Mouse (Mus musculus) CD4-positive helper T cell, adult 2 months (primary cell): Measurements from ENCODE around the gene Herc1.
A peak's percentile ranks its signal among the peaks of the same experiment; 100 is the strongest.
"Not testable (repeated sequence)": the region's sequence is repeated elsewhere in the genome, so short reads cannot be mapped to it uniquely, and the experiment has no call there.

Source experiments
- DNase-seq: peaks from one replicate; pipeline ENCODE4 v3.0.0-alpha.2; 2012; ENCODE audit warnings: low read depth, missing footprints, low spot score

Herc1 gene

DNA sequence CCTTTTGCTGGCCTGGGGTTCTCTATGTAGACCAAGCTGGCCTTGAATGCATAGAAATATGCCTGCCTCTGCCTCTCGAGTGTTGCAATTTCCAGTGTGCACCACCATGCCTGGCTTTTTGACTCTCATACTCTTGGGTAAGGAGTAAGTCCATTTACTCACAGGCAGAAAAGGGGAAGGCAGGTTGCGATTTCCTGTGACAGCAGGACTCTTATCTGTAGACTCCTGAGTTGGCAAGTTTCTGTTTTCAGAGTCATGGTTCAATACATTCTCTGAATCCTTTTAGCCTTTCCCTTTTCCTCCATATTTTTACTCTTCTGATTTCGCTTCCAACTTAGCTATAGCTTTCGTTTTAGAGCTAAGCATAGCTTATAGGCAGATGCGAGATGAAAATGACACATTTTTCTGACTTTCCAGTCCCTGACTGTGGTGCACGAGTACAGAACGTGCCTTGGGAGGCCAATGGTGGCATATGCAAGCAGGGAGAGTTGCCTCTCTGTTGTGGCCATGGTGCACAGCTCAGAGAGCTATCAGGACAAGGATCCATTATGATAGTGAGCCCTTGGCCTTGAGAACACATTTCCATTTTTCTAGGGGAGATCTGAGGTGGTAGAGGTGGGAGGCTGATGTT lies 2.7 kb upstream of the Herc1 start:
- DNase-seq, result no peak

DNA sequence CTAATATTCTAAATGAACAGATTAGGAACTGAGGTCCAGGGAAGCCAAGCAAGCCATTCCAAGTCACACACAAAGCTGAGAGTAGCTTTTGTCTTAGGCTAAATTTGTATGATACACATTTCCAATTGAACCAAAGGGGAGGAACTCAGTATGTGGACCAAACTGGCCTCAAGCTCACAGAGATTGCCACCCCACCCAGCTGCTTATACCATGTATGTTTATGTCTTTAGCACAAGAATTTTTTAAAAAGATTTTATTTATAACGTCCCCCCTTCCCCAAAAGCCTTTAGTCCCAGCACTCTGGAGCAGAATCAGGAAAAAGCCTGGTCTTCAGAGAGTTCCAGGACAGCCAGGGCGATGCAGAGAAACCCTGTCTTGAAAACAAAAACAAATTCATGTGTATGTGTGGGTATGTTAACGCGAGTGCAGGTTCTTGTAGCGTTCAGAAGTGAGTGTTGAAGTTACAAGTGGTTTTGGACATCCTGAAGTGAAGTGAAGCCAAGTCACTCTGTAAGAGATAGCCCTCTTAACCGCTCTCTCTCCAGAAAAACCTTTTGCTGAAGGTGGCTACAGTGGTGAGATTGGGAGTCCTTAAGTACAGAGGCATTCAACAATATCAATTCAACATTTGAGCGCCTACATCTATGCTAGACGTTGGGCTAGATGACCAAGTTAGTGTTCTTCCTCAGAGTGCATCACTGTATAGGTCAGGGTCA lies 948 bp upstream of the Herc1 start:
- DNase-seq, result no peak

DNA sequence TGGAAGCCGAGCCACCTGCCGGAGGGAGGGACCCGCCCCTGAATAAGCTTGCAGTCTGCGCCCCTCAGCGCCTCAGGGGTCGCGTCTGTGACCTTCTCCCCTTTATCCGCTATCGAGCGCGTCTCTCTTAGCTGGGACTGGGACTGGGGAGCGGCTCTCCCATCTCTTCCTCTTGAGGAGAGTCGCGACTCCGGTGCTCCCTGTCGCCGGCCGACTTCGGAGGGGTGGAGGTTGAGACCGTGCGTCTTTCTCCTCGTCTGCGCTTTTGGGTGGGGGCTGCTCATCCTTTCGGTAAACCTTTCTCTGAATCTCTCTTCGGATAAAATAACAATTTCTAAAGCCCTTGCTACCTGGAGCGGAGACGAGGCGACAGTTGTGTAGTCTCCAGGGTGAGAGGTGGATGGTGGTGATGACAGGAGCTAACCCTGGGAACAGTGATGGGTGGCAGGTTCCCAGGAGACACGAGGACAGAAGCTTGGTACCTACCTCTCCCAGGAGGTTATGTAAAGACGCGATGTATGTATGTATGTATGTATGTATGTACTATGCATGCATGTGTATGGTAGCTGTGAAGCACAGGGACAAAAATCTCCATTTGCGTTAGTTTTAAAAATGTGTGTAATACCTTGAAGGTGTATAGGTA lies 659 bp downstream of the Herc1 start:
- DNase-seq, result no peak

DNA sequence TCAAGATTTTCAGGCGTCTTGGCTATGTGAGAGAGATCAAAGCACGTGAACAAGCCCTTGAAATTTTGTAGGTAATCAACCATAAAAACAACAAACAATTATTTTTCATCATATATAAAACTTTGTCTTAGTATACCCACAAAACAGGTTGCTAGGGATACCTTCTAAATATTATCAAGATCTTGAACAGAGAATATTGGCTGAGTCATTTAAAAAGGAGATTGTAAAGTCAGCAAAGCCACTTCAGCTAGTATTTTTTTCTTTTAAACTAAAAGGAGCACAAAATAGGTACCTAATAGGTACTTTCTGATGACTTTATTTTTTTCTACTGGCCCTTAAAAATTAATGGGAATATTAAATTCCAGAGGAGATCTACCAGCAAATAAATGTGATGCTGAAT lies 2.5 kb downstream of the Herc1 start:
- no peak for DNase-seq

DNA sequence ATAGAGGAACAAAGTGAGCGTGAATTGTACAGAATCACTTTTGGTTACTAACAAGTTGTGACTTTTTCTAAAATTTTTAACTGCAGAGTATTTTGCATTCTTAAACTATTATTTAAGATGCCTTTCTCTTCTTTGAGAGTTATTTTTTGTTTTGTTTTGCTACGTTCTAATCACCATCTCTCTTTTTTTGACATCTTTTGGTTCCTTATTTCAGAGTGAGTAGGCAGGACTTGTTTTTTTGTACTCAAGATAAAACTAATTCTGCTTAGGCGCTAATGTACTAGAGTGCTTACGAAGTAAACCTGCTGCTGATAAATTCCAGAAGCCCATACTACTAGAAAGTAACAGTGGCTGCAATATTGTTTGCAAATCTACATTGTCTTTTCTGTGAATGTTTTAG lies 8.9 kb downstream of the Herc1 start:
- DNase-seq, result no peak

DNA sequence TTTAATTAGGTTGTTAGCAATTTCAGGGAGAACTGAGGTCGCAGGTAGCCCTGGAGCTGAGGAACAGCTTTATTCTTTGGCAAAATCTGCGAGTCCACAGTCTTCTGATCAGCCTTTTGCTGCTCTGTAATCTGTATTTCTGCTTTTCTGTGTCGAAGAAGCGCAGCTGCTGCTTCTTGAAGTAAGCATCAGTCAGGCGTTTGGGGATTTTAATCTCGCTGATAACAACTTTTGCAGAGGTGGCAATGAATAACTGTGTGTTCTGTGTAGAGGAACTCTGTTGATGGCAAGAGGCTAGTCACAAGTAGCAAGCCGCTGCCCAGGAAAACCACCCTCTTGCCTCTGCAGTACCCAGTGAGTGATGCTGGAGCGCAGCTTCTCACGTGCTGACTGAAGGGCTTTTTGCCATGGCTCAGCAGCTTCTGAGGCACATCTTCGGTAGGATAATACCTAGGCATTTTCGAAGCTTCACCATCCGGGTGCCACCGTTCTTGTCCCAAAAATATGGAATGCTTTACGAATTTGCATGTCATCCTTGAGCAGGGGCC lies 10.0 kb downstream of the Herc1 start:
- no peak for DNase-seq

DNA sequence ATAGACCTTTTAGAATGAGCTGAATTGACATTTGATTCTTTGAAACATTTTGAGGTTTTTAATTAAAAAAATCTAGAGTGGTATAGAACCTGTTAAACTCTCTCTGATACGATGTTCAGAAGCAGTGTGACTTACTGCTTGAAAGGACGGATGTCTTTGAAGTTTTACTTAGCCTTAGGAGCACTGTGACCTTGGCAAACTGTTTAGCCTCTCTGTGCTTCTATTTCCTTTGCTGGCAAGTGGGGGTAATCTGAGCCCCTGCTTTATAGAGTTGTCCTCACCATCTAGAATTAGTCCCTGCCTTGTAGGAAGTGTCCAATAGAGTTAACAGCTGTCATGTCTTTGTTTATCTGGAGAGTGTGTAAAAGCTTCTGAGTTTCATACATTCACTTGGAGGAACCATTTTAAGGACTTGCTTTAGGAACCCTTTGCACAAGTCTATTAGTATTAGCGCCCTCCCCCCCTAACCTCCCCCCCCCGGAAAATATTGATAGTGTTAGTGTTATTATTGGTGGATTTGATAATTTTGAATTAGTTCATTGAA lies 18.7 kb downstream of the Herc1 start:
- peak; percentile 22 for DNase-seq

DNA sequence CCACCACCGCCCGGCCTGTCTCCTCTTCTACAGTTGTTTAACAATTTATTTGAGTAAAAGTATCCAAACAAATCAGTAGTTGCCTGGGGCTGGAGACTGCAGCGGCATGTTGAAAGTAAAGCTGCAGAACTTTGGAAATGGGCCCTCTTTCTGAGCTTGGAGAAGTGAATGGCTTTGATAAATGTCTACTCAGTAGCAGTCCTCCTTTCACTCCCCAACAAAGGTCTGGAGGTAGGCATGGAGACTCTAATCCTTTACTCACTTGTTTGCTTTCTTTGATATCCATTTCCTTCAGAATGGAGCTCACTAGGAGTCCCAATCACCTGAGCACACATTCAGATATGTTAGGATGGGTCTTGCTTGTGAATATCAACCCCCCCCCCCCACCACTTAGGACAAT lies 20.1 kb downstream of the Herc1 start:
- DNase-seq, result no peak

DNA sequence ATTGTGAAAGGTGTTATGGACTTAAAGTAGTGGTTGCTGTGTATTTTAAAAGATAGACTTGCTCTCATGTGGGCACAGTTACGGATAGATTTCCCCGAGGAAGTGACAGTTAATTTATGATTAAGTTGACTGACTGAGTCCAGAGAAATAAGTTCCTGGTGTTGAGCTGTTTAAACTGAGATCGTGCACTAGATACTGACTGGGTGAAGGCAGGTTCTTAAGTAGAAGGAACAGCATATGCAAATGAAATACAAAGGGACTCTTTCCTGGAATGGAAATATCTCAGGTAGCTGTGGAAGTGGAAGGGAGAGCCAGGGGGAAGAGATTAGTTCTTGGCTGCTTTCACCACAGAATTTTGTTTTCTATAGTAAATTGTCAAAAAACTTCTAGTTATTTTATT lies 20.6 kb downstream of the Herc1 start:
- DNase-seq, result no peak

DNA sequence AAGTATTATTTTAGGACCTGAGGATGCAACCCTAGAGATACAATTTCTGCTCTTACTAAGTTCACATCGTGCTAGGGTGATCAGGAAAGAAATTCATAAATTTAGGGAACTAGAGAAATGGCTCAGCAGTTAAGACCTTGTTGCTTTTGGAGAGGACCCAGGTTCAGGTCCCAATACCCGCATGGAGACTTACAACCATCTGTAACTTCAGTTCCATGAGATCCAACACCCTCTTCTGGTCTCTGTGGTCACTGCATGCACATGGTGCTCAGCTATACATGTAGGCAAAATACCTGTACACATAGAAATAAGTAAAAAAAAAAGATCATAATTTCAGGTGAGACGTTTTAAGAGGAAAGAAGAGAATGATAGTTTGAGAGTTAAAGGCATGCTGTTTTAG lies 23.2 kb downstream of the Herc1 start:
- DNase-seq, result peak; percentile 10

DNA sequence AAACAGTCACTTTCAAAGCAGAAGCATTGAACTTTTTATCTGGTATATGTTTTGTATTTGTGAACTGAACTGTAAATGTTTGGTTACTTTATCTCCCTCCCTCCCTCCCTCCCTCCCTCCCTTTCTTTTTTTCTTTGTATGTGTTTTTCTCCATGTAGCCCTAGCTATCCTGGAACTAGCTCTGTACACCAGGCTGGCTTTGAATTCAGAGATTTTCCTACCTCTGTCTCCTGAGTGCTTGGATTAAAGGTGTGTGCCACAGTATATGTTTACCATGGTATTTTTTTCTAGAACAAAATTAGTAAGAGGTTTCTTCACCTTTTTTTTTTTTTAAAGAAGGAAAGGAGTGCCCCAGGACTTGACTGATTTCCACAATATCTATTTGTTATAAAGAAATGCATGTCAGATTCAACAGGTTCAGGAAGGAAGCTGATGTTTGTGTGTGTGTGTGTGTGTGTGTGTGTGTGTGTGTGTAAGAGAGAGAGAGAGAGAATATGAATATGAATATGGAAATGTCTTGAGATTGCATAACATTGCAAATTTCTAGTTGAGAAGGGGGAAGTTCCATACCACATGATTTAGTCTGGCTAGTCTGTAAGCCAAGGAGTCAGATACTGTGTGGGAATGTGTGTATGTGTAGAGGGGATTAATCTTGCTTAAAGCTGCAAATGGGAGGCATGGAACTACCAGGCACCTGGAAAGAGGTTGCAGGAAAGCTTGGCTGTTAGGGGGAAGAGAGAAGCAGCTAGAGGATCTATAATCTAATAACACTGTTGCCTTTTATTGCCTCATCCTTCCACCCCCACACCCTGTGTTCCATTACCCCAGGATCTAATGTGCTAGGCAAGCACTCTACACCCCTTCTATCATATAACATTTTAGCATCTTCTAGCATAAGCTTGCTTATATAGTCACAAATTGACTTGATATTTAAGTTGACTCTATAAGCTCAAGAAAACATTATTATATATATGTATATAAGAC lies 24.5 kb downstream of the Herc1 start:
- DNase-seq, result peak; percentile 10

DNA sequence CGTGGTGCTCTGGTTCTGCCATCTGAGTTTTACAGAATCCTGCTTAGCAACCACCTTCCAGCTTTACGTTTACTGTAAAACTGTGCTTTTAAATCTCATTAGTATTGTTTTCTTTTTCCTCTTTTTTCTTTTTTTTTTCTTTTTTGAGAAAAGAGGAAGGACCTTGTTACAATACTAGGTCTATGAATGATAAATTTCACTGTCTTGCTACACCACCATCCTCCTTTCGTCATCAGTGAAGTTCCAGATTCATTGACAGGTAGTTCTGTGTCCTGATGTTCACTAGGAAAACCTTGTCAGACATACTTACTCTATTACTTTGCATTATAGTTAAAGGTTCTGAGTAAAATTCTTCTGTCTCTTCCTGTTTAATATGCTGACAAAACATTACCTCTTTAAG lies 33.2 kb downstream of the Herc1 start:
- no peak for DNase-seq

DNA sequence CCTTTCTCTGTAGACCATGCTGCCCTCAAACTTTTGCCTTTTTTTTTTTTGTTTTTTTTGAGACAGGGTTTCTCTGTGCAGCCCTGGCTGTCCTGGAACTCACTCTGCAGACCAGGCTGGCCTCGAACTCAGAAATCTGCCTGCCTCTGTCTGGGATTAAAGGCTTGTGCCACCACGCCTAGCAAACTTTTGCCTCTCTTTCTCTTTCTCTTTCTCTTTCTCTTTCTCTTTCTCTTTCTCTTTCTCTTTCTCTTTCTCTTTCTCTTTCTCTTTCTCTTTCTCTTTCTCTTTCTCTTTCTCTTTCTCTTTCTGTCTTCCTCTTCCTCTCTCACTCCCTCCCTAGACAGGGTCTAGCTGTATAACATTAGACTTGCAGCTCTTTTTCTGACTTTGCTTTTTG lies 40.1 kb downstream of the Herc1 start:
- DNase-seq, result not testable (repeated sequence)

DNA sequence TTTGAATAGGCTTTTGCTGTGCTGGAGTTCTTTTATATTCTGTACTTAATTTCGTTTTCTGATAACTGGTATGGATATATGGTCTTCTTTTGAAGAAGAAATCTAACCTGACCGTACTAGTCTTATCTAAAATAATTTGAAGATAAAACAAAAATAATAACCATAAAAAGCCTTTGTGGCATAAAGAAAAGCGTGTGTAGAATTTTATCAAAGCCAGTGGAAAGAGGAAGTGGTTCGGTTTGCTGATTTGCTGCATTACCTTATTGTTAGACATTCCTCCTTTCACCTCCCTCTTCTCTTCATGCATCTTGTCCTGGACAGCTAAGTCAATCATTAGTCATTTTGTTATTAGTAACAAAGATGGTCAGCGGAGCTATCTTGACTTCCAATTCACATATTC lies 43.1 kb downstream of the Herc1 start:
- no peak for DNase-seq

DNA sequence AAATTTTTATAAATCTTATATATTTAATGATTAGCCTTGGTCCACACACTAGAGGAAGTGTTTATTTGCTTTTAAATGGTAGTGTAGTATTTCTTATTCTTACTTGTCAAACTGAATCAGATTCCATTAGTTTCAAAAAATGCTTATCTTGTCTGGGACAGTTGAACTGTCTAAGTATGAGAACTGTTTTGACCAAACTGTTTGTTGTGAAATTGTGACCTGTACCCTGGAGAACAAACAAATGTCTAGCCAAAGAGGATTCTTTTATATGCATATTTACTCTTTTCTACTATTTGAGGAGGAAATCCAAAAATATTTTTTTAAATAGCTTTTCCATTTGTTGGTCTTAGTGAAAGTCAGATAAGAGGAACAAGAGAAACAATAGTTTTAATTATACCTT lies 73.2 kb downstream of the Herc1 start:
- no peak for DNase-seq

DNA sequence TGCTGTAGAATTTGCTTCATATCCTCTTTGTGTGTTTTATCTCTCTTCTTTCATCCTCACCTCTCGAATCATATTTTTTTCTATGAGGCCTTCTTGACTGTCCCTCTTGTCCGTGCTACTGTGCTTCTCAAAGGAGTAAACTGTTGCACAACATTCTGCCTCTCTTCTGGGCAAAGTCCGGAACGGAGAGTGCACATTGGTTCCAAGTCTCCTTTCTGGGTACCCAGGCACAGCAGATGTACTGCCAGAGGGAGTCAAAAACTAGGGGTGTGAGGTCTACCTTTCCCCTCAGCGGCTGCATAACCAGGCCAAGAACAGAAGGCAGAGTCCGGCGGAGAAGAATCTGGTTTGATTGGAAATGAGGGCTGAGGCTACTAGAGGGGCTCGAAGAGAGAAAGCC lies 89.8 kb downstream of the Herc1 start:
- DNase-seq, result no peak

DNA sequence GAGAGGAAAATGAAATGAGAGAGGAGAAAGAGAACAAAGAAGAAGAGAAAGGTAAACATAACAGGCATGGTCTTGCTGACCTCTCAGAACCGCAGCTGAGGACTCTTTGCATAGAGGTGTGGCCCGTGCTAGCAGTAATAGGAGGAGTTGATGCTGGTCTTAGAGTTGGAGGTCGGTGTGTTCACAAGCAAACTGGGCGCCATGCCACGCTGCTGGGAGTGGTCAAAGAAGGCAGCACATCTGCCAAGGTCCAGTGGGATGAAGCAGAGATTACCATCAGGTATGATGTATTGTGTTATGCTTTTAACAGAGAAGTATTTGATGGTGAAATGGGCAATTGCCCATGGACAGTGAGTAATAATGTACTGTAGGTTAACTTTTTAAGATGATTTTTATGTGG lies 98.0 kb downstream of the Herc1 start:
- no peak for DNase-seq

DNA sequence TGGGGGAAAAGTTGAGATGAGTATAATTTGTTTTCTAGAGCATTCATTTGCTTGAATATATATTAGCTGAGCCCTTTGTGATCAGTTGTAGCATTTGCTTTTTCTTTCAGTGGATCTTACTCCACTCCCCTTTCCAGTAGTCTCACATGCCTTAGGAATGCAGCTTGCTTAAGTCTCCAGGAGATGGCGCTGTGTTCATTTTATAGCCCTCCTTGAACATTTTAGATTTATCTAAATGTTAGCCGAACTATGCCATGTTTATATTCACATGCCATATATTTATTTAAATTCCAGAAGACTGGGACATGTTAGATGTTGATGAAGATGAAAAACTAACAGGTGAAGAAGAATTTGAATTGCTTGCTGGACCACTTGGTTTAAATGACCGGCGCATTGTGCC lies 114.8 kb downstream of the Herc1 start:
- DNase-seq, result peak; percentile 67

DNA sequence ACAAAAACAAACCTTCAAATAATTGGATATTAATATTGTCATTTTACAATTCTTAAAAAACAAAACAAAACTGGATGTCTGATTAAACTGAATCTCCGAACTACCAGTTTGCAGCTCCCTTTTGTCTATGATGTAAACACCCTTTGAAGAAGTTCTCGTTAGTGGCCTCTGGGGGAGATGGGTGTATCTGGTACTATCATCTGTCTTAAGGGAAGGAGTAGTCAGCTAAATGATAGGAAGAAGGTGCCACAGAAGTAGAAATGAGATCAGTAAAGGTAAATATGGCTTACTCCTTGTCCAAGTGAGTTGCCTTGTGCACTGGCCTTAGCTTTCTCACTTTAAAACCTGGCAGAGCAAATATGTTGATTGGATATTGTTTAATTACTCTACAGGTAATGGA lies 127.5 kb downstream of the Herc1 start:
- DNase-seq, result no peak

DNA sequence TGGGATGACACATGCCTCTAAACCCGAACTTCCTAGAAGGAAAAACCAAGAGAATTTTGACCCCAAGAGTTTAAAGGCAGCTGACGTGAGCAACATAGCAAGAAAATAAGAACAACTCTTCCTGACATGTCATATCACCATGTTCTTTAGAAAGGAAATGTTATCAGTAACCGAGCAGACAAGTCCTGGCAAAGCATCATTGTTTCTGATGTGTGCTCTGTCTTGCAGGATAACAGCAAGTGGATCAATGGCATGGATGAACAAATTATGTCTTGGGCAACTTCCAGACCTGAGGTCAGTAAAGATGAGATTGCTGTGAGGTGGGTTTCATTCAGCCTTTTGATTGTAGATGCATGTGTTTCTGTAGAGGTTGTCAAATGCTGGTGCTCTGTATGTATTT lies 133.2 kb downstream of the Herc1 start:
- DNase-seq, result no peak

DNA sequence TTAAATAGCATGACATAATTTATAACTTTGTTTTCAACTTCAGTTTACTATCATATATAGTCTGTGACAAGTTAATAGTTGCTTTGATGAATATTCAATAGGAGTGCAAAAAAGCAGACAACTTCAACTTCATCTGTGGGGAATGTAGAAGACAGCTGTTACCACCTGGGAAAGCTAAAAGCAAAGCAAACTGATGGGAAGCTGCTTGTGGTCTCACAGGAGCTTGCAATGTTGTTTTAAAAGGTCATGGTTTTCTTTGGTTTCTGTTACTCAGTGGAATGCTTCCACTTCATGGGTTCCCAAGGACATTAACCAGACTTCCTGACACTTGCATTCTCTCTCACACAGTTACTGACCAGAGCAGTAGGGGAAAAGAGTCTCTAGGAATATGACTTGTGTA lies 138.5 kb downstream of the Herc1 start:
- DNase-seq, result no peak
